Mouse (Mus musculus): ENCODE results near the gene Ntm.
A peak's percentile ranks its signal among the peaks of the same experiment; 100 is the strongest.

Gene Ntm

GRCm38 (mm10) chr9:29754374-29754773 is 208.6 kb downstream of the Ntm start:
- no peak for DNase-seq (ENCODE audit: low read depth)

GRCm38 (mm10) chr9:29751396-29751795 is 211.5 kb downstream of the Ntm start:
- DNase-seq (ENCODE audit: low read depth) = no peak

GRCm38 (mm10) chr9:29750371-29751014 is 212.4 kb downstream of the Ntm start:
- DNase-seq (ENCODE audit: low read depth) = no peak

- no peak for DNase-seq (ENCODE audit: low read depth)
These were observed 214.9 kb downstream of the Ntm start for GRCm38 (mm10) chr9:29748070-29748469.

- DNase-seq (ENCODE audit: low read depth) = no peak
These were observed 224.0 kb downstream of the Ntm start for GRCm38 (mm10) chr9:29738835-29739526.

GRCm38 (mm10) chr9:29736031-29736430 is 226.9 kb downstream of the Ntm start:
- no peak for DNase-seq (ENCODE audit: low read depth)

- no peak for DNase-seq (ENCODE audit: low read depth)
These were observed 230.0 kb downstream of the Ntm start for GRCm38 (mm10) chr9:29732895-29733294.

- no peak for DNase-seq (ENCODE audit: low read depth)
These were observed 231.3 kb downstream of the Ntm start for GRCm38 (mm10) chr9:29731672-29732071.

- DNase-seq (ENCODE audit: low read depth) = no peak
These were observed 235.2 kb downstream of the Ntm start for GRCm38 (mm10) chr9:29727540-29728432.

GRCm38 (mm10) chr9:29721461-29721860 is 241.5 kb downstream of the Ntm start:
- DNase-seq (ENCODE audit: low read depth) = no peak

- DNase-seq (ENCODE audit: low read depth) = no peak
These were observed 246.1 kb downstream of the Ntm start for GRCm38 (mm10) chr9:29716795-29717194.

GRCm38 (mm10) chr9:29698276-29698675 is 264.7 kb downstream of the Ntm start:
- DNase-seq (ENCODE audit: low read depth) = no peak

GRCm38 (mm10) chr9:29694151-29694550 is 268.8 kb downstream of the Ntm start:
- no peak for DNase-seq (ENCODE audit: low read depth)

GRCm38 (mm10) chr9:29691186-29691855 is 271.6 kb downstream of the Ntm start:
- no peak for DNase-seq (ENCODE audit: low read depth)

- no peak for DNase-seq (ENCODE audit: low read depth)
These were observed 280.7 kb downstream of the Ntm start for GRCm38 (mm10) chr9:29682224-29682623.

- DNase-seq (ENCODE audit: low read depth) = no peak
These were observed 282.3 kb downstream of the Ntm start for GRCm38 (mm10) chr9:29680677-29681076.

- DNase-seq (ENCODE audit: low read depth) = no peak
These were observed 289.0 kb downstream of the Ntm start for GRCm38 (mm10) chr9:29673911-29674310.

- DNase-seq (ENCODE audit: low read depth) = no peak
These were observed 291.1 kb downstream of the Ntm start for GRCm38 (mm10) chr9:29671861-29672260.

- no peak for DNase-seq (ENCODE audit: low read depth)
These were observed 299.7 kb downstream of the Ntm start for GRCm38 (mm10) chr9:29663286-29663685.

- peak; percentile 1 for DNase-seq (ENCODE audit: low read depth)
These were observed 301.3 kb downstream of the Ntm start for GRCm38 (mm10) chr9:29661468-29662145.

GRCm38 (mm10) chr9:29660059-29660613 is 302.8 kb downstream of the Ntm start:
- no peak for DNase-seq (ENCODE audit: low read depth)
